Mouse (Mus musculus): Measurements from ENCODE around the gene Pcid2. TPM values are rescaled to one million over a fixed set of nuclear protein-coding genes. Genes with fewer than 3 reads are reported as not detected.

The Pcid2 gene
- polyA plus RNA-seq, 1 experiment from 2014 or later: 33.3 TPM

Small RNA genes within 50 kb of the gene (microRNA-seq; reads per million reads assigned to microRNA genes)
- gene Mir7065: not detected

Other genes with a start within 250 kb of the Pcid2 start
- 140 and 147 TPM in 2 replicates for gene Mcf2l, start 231.7 kb downstream of the Pcid2 start, polyA plus RNA-seq (2014; fragmentation: Nextera tagmentation; extraction: Ambion mirVana)
- not detected in 2 replicates for gene F7, start 79.4 kb downstream of the Pcid2 start, polyA plus RNA-seq (2014; fragmentation: Nextera tagmentation; extraction: Ambion mirVana)
- gene F10, start 68.2 kb downstream of the Pcid2 start, polyA plus RNA-seq (2014; fragmentation: Nextera tagmentation; extraction: Ambion mirVana): 0.31 TPM in 1 of 2 replicates, not detected in the other
- gene Proz, start 44.5 kb downstream of the Pcid2 start, polyA plus RNA-seq (2014; fragmentation: Nextera tagmentation; extraction: Ambion mirVana): 0.91 and 0.93 TPM in 2 replicates
- gene Cul4a, start 162 bp upstream of the Pcid2 start, polyA plus RNA-seq (2014; fragmentation: Nextera tagmentation; extraction: Ambion mirVana): 70.3 and 82.9 TPM in 2 replicates
- 288 and 319 TPM in 2 replicates for gene Lamp1, start 53.7 kb upstream of the Pcid2 start, polyA plus RNA-seq (2014; fragmentation: Nextera tagmentation; extraction: Ambion mirVana)
- 14.9 and 17.3 TPM in 2 replicates for gene Grtp1, start 95.2 kb upstream of the Pcid2 start, polyA plus RNA-seq (2014; fragmentation: Nextera tagmentation; extraction: Ambion mirVana)
- 0.64 and 1.0 TPM in 2 replicates for gene Adprhl1, start 148.7 kb upstream of the Pcid2 start, polyA plus RNA-seq (2014; fragmentation: Nextera tagmentation; extraction: Ambion mirVana)
- 36.8 and 39.5 TPM in 2 replicates for gene Dcun1d2, start 182.7 kb upstream of the Pcid2 start, polyA plus RNA-seq (2014; fragmentation: Nextera tagmentation; extraction: Ambion mirVana)
- 47.8 and 56.3 TPM in 2 replicates for gene Tmco3, start 182.7 kb upstream of the Pcid2 start, polyA plus RNA-seq (2014; fragmentation: Nextera tagmentation; extraction: Ambion mirVana)
- 93.0 and 103 TPM in 2 replicates for gene Tfdp1, start 233.3 kb upstream of the Pcid2 start, polyA plus RNA-seq (2014; fragmentation: Nextera tagmentation; extraction: Ambion mirVana)